Mouse (Mus musculus): ENCODE measurements around the gene Wnt9a. TPM values are rescaled to one million over a fixed set of nuclear protein-coding genes. Genes with fewer than 3 reads are reported as not detected.
A peak's percentile ranks its signal among the peaks of the same experiment; 100 is the strongest.

Gene Wnt9a
- polyA plus RNA-seq, 1 experiment: 6.8 TPM

GRCm38 (mm10) chr11:59307422-59308163, 865 bp downstream of the Wnt9a start:
- H3K4me3 ChIP-seq (ENCODE audit: low read depth, low read length): peak overlapping the region; percentile 66
- no peak overlapping the region for H3K27ac ChIP-seq (ENCODE audit: insufficient read depth, low read length)
- no peaks in the 10 kb centered on the region for H3K36me3 ChIP-seq (ENCODE audit: control insufficient read depth, insufficient read depth, low read length, poor library complexity, severe bottlenecking)
- TF ChIP-seq POLR2A (IDR thresholded peaks at IDR 0.05; ENCODE audit: insufficient read depth, low read length) (no peak), CTCF (IDR thresholded peaks at IDR 0.05; ENCODE audit: low read depth, low read length) (peak; percentile 71)
- peaks cover 8% of the 10 kb centered on the region for H3K27me3 ChIP-seq (ENCODE audit: control insufficient read depth, insufficient read depth, low read length, poor library complexity, severe bottlenecking)
- H3K9me3 ChIP-seq (replicated peaks; ENCODE audit: control insufficient read depth, insufficient read depth, low read length, poor library complexity, severe bottlenecking): no peaks in the 10 kb centered on the region
- peak overlapping the region; percentile 87 for H3K9ac ChIP-seq (ENCODE audit: low read depth, poor library complexity, severe bottlenecking)
- H3K4me1 ChIP-seq (ENCODE audit: control insufficient read depth, insufficient read depth, low read length): peaks cover 5% of the 10 kb centered on the region

DNA sequence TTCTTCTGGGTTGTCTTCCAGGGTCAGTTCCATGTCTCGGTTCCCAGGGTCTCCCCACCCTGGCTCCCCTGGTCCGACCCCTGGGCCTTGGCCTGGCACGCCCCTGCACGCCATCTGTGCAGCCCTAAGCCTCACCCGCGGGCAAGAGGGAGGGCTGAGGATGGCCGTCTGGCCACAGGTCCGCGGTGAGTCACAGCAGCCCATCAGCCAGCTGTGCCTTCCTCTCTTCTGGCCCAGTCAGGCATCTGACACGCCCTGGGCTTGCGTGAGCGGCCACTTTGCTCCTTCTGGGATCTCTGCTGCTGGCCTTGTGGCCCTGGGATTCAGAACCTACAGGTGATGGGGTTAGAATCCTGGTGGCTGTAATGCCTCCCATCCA, 1.4 kb downstream of the Wnt9a start:
- no peak overlapping the region for H3K27ac ChIP-seq (ENCODE audit: insufficient read depth, low read length)
- TF ChIP-seq CTCF (IDR thresholded peaks at IDR 0.05; ENCODE audit: low read depth, low read length) (no peak), EP300 (IDR thresholded peaks at IDR 0.05; ENCODE audit: insufficient read depth, low read depth, low read length) (no peak), POLR2A (IDR thresholded peaks at IDR 0.05; ENCODE audit: insufficient read depth, low read length) (no peak)
- H3K4me1 ChIP-seq (ENCODE audit: control insufficient read depth, insufficient read depth, low read length): peaks cover 5% of the 10 kb centered on the region

DNA sequence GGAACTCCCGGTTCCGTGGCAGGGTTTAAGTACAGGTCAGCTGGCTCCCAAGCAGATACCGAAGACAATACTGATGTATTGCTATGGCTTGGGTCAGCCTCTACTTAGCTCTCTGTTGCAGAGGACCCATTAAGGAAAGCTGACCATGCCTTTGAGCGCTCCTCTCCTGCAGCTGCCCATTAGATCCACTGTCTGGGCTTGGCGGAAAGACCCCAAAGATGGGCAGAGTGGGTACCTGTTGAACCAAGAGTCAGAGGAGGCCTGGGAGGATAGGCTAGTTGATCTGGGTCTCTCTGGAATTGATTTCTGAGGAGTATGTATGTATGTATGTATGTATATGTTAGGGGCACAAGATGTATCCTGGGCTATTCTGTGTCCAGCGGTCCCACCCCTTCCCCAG, 1.9 kb downstream of the Wnt9a start:
- H3K4me3 ChIP-seq (ENCODE audit: low read depth, low read length): peak overlapping the region; percentile 49; the same call in 1 of the 2 replicates
- H3K9ac ChIP-seq (ENCODE audit: low read depth, poor library complexity, severe bottlenecking): peak overlapping the region; percentile 87
- peaks cover 5% of the 10 kb centered on the region for H3K4me1 ChIP-seq (ENCODE audit: control insufficient read depth, insufficient read depth, low read length)
- TF ChIP-seq EP300 (IDR thresholded peaks at IDR 0.05; ENCODE audit: insufficient read depth, low read depth, low read length): no peak
- no peak for TF ChIP-seq POLR2A (IDR thresholded peaks at IDR 0.05; ENCODE audit: insufficient read depth, low read length)
- no peak for TF ChIP-seq CTCF (IDR thresholded peaks at IDR 0.05; ENCODE audit: low read depth, low read length)
- H3K27me3 ChIP-seq (ENCODE audit: control insufficient read depth, insufficient read depth, low read length, poor library complexity, severe bottlenecking): peaks cover 8% of the 10 kb centered on the region
- no peaks in the 10 kb centered on the region for H3K36me3 ChIP-seq (ENCODE audit: control insufficient read depth, insufficient read depth, low read length, poor library complexity, severe bottlenecking)
- H3K9me3 ChIP-seq (replicated peaks; ENCODE audit: control insufficient read depth, insufficient read depth, low read length, poor library complexity, severe bottlenecking): no peaks in the 10 kb centered on the region
- no peak overlapping the region for H3K27ac ChIP-seq (ENCODE audit: insufficient read depth, low read length)

More for the DNA sequence above, 1.4 kb downstream of the Wnt9a start:
- no peaks in the 10 kb centered on the region for H3K9me3 ChIP-seq (replicated peaks; ENCODE audit: control insufficient read depth, insufficient read depth, low read length, poor library complexity, severe bottlenecking)
- no peaks in the 10 kb centered on the region for H3K36me3 ChIP-seq (ENCODE audit: control insufficient read depth, insufficient read depth, low read length, poor library complexity, severe bottlenecking)
- peaks cover 8% of the 10 kb centered on the region for H3K27me3 ChIP-seq (ENCODE audit: control insufficient read depth, insufficient read depth, low read length, poor library complexity, severe bottlenecking)
- H3K4me3 ChIP-seq (ENCODE audit: low read depth, low read length): peak overlapping the region; percentile 49
- H3K9ac ChIP-seq (ENCODE audit: low read depth, poor library complexity, severe bottlenecking): peak overlapping the region; percentile 87

DNA sequence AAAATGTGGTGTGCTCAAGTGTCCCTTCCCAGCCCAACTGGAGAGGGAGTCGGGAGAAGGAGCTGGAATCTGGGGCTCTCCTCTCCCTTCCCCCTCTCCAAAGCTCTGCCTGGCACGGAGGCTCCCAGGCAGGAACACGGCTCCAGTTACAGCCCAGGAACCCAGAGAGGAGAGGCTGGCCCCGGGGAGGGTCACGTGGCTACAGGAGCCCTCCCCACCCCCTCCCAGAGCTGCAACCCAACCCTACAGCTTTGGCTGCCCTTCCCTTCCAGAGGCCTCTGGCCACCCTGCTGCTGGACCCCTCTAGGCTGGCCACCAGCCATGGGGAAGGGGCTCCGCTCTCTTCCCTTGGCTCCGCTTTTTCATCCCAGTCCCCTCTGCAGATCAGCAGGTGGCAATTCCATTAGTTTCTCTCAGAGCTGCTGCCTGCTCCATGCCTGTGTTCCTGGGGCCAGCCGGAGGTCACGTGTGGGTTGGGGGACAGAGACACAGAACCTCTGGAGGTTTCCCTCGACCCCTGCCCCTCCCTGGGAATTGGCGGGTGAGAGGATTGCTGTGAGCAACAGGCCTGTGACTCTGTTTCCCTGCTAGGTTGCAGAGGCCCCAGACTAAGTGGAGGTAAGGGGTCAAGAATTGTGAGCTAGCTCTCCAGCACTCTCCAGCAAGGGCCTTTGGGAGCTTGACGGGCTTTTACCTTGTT, 2.5 kb downstream of the Wnt9a start:
- peak overlapping the region; percentile 16 for H3K4me3 ChIP-seq (ENCODE audit: low read depth, low read length)
- no peak for TF ChIP-seq POLR2A (IDR thresholded peaks at IDR 0.05; ENCODE audit: insufficient read depth, low read length)
- TF ChIP-seq EP300 (IDR thresholded peaks at IDR 0.05; ENCODE audit: insufficient read depth, low read depth, low read length): 0 out of 2 replicates have a peak, but pooled peaks have one; percentile 31
- H3K36me3 ChIP-seq (ENCODE audit: control insufficient read depth, insufficient read depth, low read length, poor library complexity, severe bottlenecking): no peaks in the 10 kb centered on the region
- H3K4me1 ChIP-seq (ENCODE audit: control insufficient read depth, insufficient read depth, low read length): peaks cover 5% of the 10 kb centered on the region
- no peak overlapping the region for H3K27ac ChIP-seq (ENCODE audit: insufficient read depth, low read length)
- peak overlapping the region; percentile 87; the same call in 1 of the 2 replicates for H3K9ac ChIP-seq (ENCODE audit: low read depth, poor library complexity, severe bottlenecking)
- H3K9me3 ChIP-seq (replicated peaks; ENCODE audit: control insufficient read depth, insufficient read depth, low read length, poor library complexity, severe bottlenecking): no peaks in the 10 kb centered on the region
- peaks cover 8% of the 10 kb centered on the region for H3K27me3 ChIP-seq (ENCODE audit: control insufficient read depth, insufficient read depth, low read length, poor library complexity, severe bottlenecking)

GRCm38 (mm10) chr11:59309976-59310375, 3.2 kb downstream of the Wnt9a start:
- Histone ChIP-seq H3K27me3 (ENCODE audit: control insufficient read depth, insufficient read depth, low read length, poor library complexity, severe bottlenecking) (peaks cover 8% of the 10 kb centered on the region), H3K36me3 (ENCODE audit: control insufficient read depth, insufficient read depth, low read length, poor library complexity, severe bottlenecking) (no peaks in the 10 kb centered on the region), H3K4me3 (ENCODE audit: low read depth, low read length) (no peak overlapping the region), H3K9ac (ENCODE audit: low read depth, poor library complexity, severe bottlenecking) (no peak overlapping the region), H3K9me3 (replicated peaks; ENCODE audit: control insufficient read depth, insufficient read depth, low read length, poor library complexity, severe bottlenecking) (no peaks in the 10 kb centered on the region), H3K27ac (ENCODE audit: insufficient read depth, low read length) (no peak overlapping the region), H3K4me1 (ENCODE audit: control insufficient read depth, insufficient read depth, low read length) (peaks cover 5% of the 10 kb centered on the region)
- no peak for TF ChIP-seq POLR2A (IDR thresholded peaks at IDR 0.05; ENCODE audit: insufficient read depth, low read length)
- TF ChIP-seq EP300 (IDR thresholded peaks at IDR 0.05; ENCODE audit: insufficient read depth, low read depth, low read length): no peak
- TF ChIP-seq CTCF (IDR thresholded peaks at IDR 0.05; ENCODE audit: low read depth, low read length): no peak

GRCm38 (mm10) chr11:59312060-59312459, 5.3 kb downstream of the Wnt9a start:
- no peak overlapping the region for H3K27ac ChIP-seq (ENCODE audit: insufficient read depth, low read length)

More at GRCm38 (mm10) chr11:59312060-59312459, 5.3 kb downstream of the Wnt9a start:
- H3K4me3 ChIP-seq (ENCODE audit: low read depth, low read length): no peak overlapping the region
- H3K9me3 ChIP-seq (replicated peaks; ENCODE audit: control insufficient read depth, insufficient read depth, low read length, poor library complexity, severe bottlenecking): no peaks in the 10 kb centered on the region
- H3K4me1 ChIP-seq (ENCODE audit: control insufficient read depth, insufficient read depth, low read length): peaks cover 5% of the 10 kb centered on the region
- H3K9ac ChIP-seq (ENCODE audit: low read depth, poor library complexity, severe bottlenecking): no peak overlapping the region
- TF ChIP-seq EP300 (IDR thresholded peaks at IDR 0.05; ENCODE audit: insufficient read depth, low read depth, low read length) (no peak), POLR2A (IDR thresholded peaks at IDR 0.05; ENCODE audit: insufficient read depth, low read length) (no peak), CTCF (IDR thresholded peaks at IDR 0.05; ENCODE audit: low read depth, low read length) (no peak)
- H3K27me3 ChIP-seq (ENCODE audit: control insufficient read depth, insufficient read depth, low read length, poor library complexity, severe bottlenecking): peaks cover 5% of the 10 kb centered on the region
- H3K36me3 ChIP-seq (ENCODE audit: control insufficient read depth, insufficient read depth, low read length, poor library complexity, severe bottlenecking): no peaks in the 10 kb centered on the region
